Mouse (Mus musculus) cerebellum, adult 9-10 months (tissue): Measurements from ENCODE around the gene Prok2.

Experiments used
- DNase-seq: peaks from one replicate; pipeline ENCODE4 v3.0.0; 2022

The Prok2 gene

DNA sequence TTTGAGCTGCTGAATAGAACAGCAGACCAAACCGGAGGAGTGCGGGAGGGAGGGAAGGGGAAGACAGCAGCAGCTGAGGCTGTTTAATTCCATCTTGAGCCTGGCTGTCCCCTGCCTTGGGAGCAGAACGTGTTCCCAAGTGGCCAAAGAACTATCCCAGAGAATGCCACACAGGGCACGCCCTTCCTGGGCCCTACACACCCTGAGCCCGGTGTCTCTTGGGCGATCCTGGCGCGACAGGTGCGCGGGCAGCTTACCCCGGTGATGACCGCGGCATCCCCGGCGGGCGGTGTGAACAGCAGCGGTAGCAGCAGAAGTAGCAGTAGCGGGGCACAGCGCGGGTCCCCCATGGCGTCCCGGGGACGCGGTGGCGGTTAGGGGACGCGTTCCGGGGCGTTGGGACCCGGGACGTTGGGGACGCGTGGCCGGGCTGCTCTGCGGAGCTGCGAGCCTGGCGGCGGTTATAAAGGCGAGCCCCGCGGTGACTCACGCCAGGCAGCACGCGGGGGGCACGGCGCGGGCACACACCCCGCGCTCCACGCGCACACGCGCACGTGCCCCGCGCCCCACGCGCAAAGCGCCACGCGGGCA is at the start of gene Prok2:
Gene Prok2, minus strand, starts transcription at position 422 of the 591 bp plus-strand sequence.
- DNase-seq, result no peak

DNA sequence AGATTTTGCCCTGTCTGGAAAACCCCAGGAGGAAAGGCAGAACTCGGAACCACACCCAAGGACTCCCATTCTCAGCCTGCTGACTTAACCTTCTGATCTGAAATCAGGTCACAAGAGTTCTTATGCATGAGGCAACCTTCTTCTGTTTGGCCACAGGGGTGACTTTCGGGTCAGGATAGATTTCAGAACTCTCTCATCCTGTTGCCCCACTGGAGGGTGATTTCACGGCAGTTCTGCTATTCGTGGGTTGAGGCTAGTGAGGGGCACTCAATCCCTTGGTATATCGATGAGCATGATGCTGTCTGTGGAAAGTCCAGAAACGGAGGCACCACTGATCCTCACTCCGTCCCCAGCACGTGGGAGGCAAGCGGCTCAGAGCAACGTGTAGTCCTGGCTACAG is 48.5 kb upstream of the Prok2 start:
- DNase-seq, result no peak

DNA sequence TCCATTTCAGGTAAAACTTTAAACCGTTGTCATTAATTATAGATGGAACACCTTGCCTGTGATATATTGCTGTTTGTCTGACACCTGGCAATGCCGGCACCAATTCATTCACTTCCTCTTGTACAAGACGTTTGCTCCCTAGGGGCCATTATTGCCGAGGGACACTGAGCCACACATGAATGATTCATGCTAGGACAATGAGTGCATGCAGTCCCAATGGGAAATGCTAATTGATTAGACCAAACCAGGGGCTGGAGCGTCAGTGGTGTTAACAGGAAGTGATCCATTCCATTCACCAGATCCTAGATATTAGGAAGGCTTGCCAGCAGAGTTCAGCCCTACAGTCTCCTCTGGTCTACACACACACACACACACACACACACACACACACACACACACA is 42.3 kb upstream of the Prok2 start:
- no peak for DNase-seq

DNA sequence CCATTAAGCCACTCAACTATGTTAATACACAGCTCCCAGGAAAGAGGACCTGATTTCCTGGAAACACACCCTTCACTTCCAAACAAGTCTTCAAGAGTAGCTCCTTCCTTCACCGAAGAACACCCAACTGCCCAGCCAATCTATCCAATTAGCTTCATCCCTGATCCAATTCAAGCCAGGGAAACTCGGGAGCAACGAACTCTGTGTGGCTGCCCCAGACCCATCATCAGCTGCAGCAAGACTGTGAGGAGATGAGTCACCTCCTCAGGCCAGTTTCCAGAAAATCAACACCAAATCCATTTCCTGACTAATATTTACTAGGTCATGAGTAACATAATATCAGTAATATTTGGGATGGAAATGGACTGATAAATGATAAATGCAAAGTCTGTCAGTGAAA is 38.7 kb upstream of the Prok2 start:
- no peak for DNase-seq

DNA sequence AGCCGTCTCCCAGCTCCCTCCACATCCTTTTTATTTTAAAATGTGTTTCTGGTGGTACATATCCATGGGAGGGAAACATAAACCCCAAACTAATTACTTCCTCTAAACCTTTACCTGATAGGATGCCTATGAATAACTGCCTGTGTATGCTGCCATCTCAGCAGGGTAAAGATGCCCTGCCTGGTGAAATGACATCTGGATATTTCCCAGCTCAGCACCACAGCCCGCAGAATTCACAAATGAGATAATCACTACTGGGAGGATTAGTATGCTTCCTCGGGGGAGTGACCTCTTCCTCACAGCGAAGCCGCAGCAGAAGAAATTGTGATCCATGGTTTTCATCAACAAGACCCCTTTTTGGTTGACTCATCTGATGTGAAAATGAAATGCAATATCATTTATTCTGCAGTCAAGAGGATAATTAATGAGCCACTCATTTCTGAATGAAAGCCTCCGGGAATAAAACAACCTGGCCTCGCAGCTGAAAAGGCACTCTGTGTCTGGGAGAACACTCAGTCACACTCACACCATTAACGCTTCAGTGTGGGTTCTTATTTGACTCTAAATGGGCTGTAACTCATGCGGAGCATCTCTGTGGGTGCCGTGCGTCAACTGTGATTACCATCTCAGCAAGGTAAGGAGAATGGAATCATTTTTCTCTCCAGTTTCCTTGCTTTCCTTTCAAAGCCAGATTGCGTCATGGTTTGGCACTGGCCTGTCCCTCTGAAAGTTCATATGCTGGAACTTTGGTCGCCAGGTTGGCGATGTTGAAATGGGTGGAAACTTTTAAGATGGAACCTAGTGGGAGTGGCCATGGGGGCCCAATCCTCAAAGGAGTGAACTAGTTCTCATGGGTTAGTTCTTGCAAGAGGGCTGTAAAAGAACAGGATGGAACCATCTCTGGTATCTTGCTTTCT is 36.1 kb upstream of the Prok2 start:
- no peak for DNase-seq

DNA sequence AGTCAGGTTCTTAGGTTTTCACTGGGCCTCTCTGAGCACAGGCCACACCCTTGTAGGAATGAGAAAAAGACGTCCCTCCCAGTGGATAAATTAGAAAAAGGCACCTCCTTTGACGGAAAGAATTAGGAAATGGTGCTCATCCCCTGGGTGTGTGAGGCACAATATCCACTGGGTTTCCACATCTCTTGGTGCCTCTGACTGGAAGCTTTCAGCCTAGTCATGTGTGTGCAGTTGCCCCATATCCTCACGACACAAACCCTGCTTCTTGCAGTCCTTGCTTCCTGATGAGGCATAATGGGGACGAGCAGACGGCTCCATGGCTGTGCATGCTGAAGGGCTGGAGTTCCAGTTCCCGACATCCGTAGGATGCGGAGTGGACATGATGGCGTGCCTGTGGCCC is 29.9 kb upstream of the Prok2 start:
- no peak for DNase-seq

DNA sequence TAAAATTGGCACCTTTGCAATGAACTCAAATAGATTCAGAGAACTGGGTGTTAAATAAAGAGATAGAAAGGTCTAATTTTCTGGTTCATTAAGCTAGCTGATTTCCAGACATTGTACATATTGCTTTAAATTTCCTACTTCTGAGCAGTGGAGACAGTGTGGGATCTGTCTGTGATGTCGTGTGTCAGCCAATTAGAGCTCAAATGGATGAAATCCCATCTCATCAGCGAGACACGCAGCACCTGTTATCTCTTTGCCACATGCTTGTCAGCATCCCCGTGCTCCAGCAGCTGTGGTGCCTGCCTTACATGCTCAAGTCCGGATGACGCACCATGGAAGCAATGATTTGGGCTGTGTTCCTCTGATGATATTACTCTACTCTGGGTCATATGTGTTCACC is 25.1 kb upstream of the Prok2 start:
- DNase-seq, result no peak

DNA sequence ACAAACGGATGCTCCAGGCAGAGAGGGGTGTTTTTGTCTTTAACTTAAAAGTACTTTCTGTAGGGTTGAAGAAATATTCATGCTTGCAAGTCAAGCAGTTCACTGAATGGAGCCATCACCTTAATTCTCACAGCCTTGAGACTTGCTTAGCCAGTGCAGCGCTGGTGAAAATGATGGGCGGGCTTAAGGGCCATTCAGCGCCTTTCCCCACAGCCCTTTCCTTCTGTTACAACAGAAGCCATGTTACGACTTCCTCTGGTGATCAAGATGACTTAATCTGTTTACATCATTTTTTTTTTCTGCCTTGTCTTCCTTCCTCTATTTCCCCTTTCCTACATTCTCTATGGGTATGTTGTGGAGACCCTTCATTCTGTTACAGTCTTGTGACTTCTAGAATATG is 20.1 kb upstream of the Prok2 start:
- DNase-seq, result no peak

DNA sequence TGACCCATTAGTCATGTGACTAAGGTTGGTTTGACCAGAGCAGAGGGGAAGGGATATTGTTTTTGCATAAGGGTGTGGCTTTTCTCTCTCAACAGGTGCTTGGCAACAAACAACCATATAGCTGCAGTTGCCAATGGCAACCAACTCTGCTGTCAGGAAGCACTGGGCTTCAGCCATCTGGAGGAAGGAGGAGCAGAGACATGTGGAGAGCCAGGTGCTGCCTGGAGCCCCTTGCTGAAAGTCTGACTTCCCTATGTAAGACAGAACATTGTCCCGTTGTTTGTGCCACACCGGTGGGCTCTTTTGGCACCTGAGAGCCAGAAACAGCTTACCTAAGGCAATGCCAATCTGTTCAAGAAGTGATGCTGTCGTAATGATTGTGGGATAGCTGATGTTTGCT is 16.7 kb upstream of the Prok2 start:
- no peak for DNase-seq

DNA sequence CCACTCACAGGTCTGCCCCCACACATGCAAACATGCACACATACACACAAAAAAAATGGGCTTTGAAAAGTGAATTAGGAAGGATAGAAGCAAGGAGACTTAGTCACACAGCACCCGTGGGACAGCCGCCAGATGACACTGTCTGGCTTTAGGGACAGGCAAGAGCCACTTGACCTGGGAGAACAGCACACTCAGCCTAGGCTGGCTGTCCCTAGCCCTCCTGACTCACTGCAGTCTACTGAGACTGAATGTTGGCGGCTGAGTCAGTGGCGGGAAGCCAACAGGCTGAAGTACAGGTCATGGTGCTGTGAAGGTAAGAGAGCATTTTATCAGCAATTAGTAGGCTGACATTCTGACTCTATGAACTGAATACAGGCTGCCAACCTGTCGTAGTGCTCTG is 8.5 kb upstream of the Prok2 start:
- no peak for DNase-seq

DNA sequence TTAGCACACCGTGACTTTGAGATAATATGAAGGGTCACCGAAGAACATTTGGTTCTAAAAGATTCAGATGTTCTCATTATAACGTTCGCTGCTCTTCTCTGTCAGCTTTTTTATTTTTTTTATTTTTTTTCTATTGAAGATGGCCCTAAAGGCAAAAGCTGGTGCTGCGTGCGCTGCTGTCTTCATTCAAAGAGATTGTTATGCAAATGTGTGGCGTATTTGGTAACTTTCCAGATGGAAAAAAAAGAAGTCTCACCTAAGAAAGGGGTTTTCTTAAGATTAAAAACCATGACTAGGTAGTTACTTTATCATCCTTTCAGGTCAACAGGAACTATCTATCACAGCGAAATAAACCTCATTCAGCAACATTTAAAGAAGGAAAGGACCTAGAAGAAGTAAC is 6.5 kb upstream of the Prok2 start:
- no peak for DNase-seq

DNA sequence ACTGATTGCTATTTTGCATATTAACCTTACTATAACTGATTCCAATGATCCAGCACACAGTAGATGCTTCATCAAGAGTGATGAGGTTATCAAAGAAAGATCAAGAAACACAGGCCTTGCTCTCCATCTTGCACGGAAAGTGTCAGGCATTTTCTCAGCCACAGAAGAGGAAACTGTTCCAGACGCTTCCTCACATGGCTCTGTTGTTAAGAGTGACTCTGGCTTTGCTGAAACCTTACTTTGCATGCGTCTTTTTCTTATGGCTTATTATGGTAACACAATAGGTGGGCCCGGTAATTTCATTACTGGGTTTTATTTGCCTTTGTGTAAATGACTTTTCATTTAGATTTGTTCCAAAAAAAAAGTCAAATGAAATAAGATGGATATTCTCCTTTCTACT is 5.7 kb upstream of the Prok2 start:
- DNase-seq, result no peak

DNA sequence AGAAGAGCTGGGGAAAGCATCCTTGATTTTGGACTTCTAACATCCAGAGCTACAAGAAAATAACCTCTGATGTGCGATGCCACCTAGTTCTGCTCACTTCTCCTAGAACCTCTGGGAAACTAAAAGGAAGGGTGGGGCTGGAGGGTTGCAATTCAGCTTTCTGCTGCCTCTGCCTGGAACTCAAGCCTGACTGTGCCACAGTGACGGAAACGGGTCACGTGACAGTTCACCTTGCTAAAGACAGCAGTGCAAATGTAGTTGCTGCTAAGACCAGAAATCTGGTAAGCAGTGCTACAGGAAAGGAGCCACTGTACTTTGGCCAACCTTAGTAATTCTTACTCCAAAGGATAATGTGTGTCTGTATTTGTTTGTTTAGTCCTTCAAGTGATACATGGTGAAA is 3.7 kb upstream of the Prok2 start:
- no peak for DNase-seq

DNA sequence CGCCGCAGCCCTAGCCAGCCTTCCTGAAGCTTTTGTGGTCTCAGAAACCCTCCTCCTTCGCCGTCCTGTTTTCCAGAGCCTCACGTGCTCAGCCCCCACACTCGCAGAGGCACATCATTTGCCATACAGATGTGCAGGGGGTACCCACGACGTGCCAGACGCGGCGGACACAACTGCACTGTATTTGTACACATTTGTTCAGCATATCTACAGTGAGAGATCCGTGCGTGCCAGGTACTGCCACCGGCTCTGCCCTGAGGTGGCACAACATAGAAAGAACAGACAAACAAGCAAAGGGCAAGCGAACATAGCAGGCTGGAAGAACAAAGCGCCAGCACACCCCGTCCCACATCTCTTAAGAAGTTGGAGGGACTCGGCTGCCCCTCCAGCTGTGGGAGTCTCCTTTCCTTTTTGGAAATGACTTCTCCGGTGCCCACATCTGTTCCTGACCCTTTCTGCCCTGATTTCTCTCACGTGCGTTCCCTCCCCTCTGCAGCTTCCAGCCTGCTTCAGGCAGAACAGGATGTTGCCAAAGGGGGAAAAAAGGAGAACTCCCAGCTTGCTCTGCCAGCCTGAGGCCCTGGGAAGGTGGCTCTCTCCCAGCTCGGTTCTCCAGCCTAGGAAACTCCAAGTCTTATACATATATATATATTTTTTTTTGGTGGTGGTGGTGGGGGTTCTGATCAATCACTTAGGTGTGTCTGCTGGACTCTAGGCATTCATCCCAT is 548 bp upstream of the Prok2 start:
- DNase-seq, result no peak

DNA sequence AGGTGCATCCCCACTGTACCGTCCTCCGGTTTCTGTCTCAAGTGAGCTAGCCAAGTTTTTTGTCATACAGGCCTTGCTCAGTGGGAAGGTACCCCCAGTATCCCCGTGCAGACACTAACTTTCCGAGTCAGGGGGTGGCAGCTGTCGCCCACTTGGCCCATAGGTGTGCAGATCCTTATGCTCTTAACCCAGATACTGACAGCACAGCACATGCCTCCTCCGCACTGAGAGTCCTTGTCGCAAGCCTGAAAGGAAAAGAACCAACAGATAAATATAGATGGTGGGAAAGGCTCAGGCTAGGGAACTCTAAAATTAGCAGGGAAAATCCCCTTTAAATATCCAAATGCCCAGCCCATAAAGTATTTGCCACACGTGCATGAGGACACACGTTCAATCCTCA is 3.8 kb downstream of the Prok2 start:
- no peak for DNase-seq

DNA sequence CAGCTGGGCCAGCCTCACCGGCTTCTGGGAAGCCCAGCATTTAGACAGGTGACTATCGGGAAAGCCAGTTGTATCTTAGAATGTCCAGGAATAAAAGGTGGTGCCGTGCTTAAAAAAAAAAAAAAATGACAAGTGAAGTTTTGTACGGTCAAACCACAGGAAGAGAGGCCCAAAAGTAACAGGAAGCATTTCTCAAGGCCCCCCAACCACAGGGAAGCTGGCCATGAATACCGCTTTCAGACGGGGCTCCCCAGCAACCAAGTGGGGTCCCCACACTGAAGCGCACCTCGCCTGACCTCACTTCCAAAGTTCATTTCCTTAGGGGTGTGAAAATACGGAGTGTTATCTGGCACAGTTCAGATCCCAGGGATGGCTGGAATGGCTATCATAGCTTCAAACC is 5.2 kb downstream of the Prok2 start:
- DNase-seq, result no peak

DNA sequence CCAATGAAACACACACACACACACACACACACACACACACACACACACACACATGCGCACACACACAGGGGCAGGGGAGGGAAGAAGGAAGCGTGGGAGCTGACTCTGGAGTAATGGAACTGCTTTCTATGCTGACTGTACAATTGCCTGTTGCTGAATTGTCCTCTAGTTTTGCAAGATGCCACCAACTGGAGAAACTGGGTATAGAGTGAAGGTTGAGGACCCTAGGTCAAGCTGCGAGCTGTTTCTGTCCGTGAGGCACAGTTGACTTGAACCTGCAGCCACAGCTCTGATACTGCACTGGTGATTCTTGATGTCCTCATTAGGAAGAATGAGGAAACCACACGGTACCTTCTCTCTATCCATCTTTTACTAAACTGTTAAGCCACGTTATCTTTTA is 10.3 kb downstream of the Prok2 start:
- no peak for DNase-seq

DNA sequence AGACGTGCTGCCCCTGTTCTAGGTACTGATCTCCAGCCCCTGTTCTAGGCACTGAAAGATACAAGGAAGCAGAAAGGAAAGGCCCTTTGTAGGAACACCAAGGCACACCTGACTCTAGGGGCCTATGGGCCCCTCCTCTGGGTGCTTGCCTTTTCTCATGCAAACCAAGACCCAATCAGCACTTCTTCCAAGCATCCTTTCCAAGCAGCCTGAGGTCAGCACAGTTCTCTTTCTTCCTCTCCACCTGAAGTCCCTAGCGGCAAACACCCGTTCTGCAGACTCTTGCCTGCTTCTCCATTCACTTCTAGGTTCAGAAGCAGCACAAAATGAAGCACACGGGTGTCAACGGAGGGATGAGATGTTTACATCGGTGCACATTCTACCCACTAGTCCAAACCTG is 11.0 kb downstream of the Prok2 start:
- no peak for DNase-seq

DNA sequence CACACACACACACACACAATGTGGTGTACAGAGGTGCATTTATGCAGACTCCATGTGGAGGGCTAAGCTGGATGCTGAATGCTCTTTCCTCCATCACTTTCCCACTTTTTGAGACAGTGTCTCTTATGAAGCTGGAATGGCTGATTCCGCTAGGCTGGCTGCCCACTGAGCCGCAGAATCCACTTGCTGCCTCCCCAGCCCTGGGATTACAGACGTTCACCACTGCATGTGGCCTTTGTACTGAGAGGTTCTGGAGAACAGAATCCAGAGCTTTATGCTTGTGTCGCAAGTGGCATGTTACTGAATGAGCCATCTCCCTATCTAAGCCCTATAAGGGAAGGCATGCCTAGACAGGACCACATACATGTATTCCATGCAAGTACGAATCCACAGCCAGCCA is 12.9 kb downstream of the Prok2 start:
- DNase-seq, result no peak

DNA sequence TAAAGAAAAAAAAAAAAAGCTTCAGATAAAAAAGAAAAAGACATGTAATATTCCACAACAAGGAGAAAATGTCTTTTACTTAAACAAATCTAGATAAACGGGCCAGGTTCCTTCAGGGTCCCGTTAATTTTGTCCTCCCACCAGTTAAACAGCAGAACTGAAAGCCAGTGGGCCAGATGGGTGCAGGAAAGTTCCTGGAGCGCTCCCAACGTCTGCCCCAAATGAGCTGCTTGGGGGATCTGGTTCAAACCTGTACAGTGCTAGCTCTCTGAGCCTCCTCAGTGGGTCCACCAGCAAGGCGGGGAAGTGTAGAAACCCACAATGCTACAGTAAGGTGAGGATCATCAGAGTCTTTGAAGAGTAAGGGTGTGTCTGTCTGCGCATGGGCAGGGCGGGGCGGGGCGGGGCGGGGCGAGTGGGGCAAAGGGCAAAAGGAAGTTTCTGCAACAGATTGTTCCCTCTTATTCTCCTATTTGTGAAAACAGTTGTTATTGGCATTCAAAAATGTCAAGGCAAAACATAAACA is 14.6 kb downstream of the Prok2 start:
- DNase-seq, result no peak

DNA sequence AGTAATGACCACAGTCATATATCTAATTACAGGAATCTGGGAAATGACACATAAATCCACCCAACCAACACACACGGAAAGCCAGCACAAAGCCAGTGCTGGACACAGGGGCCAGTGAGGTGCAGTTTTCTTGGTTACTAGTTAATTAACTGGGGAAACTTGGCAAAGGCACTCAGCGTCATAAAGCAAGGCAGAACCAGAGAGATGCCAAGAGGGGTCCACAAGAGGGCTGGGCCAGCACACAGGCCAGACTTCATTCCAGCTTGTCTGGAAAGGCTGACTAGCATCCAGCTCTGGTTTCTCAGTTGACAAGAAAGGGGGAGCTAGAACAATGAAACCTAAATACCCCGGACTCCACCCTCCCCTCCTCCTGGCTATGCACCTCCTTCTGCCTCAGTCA is 25.7 kb downstream of the Prok2 start:
- DNase-seq, result no peak

DNA sequence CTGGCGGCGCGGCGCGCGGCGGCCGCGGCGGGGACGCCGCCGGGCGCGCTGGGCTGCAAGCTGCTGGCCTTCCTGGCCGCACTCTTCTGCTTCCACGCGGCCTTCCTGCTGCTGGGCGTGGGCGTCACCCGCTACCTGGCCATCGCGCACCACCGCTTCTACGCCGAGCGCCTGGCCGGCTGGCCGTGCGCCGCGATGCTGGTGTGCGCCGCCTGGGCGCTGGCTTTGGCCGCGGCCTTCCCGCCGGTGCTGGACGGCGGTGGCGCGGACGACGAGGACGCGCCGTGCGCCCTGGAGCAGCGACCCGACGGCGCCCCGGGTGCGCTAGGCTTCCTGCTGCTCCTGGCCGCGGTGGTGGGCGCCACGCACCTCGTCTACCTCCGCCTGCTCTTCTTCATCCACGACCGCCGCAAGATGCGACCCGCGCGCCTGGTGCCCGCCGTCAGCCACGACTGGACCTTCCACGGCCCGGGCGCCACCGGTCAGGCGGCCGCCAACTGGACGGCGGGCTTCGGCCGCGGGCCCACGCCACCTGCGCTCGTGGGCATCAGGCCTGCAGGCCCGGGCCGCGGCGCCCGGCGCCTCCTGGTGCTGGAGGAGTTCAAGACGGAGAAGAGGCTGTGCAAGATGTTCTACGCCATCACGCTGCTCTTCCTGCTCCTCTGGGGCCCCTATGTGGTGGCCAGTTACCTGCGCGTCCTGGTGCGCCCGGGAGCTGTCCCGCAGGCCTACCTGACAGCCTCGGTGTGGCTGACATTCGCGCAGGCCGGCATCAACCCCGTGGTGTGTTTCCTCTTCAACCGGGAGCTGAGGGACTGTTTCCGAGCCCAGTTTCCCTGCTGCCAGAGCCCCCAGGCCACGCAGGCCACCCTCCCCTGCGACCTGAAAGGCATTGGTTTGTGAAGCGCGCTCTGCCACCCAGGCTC is 33.0 kb downstream of the Prok2 start:
- DNase-seq, result no peak
